Mouse (Mus musculus): ENCODE data around the gene Paxx.
"Not testable (repeated sequence)": the region's sequence is repeated elsewhere in the genome, so short reads cannot be mapped to it uniquely, and the experiment has no call there.

Gene Paxx

DNA sequence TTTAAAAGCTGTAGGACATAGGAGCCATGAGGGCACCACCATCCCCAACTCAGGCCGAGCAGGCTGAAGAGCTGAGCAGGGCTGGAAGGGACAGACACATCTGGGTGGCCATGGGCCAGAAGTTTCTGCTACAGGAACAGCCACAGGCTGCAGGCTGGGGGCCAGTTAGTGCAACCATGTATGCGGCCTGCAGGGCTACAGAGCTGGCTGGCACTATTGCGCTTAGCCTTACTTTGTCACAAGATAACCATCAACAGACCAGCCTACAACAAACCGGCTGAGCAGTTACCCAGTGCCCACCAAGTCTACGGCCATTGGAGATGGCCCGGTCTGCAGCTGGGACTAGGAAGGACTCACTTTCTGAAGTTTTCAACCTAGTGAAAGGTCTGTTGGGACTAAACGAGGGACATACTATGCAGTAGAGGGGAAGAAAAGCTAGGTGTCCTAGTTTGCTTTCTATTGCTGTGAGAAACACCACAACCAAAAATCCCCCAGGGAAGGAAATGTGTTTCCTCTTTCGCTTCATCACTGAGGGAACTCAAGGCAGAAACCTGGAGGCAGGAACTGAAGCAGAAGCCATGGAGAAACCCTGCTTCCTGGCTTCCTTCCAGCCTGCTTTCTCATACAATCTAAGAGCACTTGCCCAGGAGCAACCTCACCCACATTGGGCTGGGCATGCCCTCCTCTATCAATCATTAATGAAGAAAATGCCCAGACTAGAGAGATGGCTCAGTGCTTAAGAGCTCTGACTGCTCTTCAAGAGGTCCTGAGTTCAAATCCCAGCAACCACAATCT, 9.8 kb downstream of the Paxx start:
- in situ Hi-C loops (cut with MboI, MseI): no loop called here

DNA sequence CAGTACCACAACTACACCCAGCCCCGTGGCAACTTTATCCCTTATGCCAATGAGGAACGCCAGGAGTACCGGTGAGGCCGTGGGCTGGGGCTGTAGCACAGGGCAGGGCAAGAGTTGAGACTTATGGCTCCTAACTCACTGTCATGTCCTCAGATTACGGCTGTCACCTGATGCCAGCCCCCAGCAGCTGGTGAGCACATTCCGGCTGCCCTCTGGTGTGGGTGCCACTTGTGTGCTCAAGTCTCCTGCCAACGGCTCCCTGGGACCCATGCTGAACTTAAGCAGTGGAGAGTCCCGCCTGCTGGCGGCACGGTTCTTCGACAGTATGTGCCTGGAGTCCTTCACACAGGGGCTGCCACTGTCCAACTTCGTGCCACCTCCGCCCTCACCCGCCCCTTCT, 18.2 kb downstream of the Paxx start:
- in situ Hi-C loops (cut with MboI, MseI): no loop called here

DNA sequence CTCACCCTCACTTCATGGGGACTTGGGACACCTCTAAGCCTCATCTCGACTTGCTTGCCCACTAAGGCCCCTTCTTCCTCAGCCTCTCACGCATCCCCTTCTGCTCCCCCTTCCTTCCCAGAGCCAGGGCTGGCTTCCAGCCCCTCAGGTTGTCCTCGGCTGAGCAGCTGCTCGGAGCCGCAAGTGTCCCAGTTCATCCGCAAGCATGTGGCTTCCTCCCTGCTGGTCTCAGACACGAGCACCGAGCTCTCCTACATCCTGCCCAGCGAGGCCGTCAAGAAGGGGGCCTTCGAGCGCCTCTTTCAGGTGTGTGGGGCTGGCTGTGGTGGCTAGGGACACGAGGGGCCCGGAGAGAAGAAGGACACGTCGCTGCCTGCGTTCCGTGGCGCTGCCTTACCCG, 19.8 kb downstream of the Paxx start:
- in situ Hi-C loops (cut with MboI, MseI): no loop called here

GRCm38 (mm10) chr2:25436286-25436820, 24.5 kb downstream of the Paxx start:
- in situ Hi-C loops (cut with MboI, MseI): no loop called here

- in situ Hi-C loops (cut with MboI, MseI): no loop called here
These were observed 26.6 kb downstream of the Paxx start for GRCm38 (mm10) chr2:25434292-25434691.

- in situ Hi-C loops (cut with MboI, MseI): no loop called here
These were observed 27.8 kb downstream of the Paxx start for GRCm38 (mm10) chr2:25433101-25433500.

GRCm38 (mm10) chr2:25432326-25433098, 28.4 kb downstream of the Paxx start:
- in situ Hi-C loops (cut with MboI, MseI): no loop called here

- in situ Hi-C loops (cut with MboI, MseI): no loop called here
These were observed 29.5 kb downstream of the Paxx start for GRCm38 (mm10) chr2:25431308-25431855.

GRCm38 (mm10) chr2:25430395-25431233, 30.3 kb downstream of the Paxx start:
- in situ Hi-C loops (cut with MboI, MseI): no loop called here

DNA sequence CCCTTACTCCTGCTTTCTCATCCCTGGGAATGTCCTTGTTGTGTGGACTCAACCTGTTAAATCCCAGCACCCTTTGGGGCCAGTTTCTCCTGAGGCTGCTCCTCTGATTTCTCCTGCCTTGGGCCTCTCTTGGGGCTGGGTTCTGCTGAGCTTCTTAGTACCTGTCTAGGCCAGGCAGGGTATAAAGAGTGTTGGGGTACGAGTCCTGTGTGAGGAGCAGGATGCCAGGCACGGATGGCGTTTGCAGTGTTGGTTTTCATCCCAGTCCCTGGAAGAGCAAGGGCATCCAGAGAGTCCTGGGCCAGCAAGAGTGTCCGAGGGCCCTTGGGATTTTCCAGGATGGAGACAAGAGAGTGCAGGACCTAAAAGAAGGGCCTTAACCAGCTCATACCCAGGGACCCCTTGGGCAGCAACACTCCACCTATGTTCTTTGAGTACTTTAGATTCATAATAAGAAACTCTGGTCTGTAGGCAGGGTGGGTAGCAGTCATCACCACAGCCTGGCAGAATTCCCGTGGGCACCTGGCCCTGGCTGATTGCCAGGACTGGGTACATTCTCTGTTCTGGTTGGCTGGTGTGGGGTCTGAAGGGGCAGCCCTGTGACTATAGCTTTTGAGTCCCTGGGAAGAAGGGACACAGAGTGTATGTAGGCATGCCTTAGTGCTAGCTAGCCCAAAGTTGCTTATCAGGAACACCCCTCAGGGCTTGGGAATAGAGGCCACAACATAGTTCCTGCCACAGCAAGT, 31.3 kb downstream of the Paxx start:
- in situ Hi-C loops (cut with MboI, MseI): no loop called here

- in situ Hi-C loops (cut with MboI, MseI): no loop called here
These were observed 32.3 kb downstream of the Paxx start, which contains the start of gene Abca2 for GRCm38 (mm10) chr2:25428442-25429236. Abca2 (plus strand) TSS chr2:25428703.

GRCm38 (mm10) chr2:25427256-25427655, 33.6 kb downstream of the Paxx start:
- in situ Hi-C loops (cut with MboI, MseI): no loop called here

DNA sequence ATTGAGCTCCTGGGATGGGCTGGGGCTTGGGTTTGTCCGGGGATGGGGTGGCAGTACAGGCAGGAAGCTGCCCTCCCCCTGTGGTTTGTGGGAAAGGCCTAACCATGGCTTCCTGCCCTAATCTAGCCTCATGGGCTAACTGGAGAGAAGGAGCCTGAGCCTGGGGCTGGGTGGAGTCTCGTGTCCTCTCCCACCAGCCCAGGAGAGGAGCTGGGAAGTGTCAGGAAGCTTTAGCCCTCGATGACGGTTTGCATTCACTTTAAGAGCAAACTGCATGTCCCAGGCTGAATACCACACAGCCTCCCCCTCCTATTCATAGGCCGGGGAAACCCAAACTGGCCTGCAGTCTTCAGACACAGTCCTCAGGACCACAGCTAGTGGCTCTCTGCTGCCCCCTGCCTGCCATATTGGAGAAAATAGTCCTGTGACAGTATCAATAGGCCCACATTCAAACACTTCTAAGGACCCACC, 34.1 kb downstream of the Paxx start:
- in situ Hi-C loops (cut with MboI, MseI): no loop called here

- in situ Hi-C loops (cut with MboI, MseI): no loop called here
These were observed 35.4 kb downstream of the Paxx start for GRCm38 (mm10) chr2:25425481-25425880.

DNA sequence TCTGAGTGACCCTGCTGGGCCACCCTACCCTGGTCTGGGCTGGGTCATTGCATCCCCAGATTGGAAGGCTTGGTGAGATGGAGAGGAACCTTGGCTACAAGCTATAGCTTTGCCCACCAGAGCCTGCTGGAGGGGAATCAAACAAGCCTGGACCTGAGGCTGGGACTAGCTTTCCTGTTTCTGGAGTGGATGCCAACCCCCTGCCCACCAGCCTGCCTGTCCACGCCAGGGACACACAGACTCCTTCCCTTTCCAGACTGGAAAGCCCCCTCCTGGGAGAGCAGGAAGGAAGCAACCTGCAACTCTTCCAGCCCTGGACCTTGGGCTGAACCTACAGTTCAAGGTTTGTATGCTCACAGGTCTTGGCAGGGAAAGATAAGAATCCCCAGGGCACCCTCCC, 37.3 kb downstream of the Paxx start:
- in situ Hi-C loops (cut with MboI, MseI): no loop called here

DNA sequence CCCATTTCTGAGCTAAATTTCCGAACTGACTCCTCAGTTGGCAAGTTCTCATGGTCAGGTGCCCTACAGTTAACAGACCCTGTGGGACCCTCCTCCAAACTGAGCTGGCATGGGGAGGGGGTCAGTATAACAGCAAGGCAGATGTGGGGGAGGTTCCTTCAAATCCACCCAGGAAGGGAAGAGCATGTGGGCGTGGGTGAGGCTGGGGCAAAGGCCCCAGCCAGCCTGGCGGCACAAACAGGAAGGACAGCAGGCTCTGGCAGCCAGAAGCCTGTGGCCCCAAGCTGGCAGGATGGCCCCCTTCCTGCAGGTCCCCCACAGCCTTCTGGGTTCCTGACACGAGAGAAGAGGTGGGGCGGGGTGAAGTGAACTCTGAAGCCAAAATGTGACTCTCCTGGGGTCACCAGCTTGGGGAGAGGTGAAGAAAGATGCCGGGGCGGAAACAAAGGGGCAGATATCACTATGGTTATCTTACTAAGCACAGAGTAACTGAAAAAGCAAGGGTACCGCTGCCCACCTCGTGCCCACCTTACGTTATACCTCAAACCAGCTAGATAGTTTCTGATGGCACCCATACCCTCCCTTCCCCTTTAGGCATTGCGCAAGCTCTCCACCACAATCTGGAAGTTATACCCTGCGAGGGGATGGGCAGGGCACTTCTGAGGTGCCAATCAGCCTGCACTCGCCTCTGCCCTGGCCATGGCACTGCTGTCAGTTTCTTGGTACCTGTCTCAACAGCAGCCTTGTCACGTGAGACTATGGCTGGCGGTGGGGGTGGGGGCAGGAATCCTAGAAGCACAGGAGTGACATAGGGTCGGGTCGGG, 38.1 kb downstream of the Paxx start, which contains the start of gene Fut7:
Gene Fut7 (plus strand): TSS at position 681 of the 824 bp plus-strand sequence.
- in situ Hi-C loops (cut with MboI, MseI): no loop called here

GRCm38 (mm10) chr2:25421896-25422295, 39.0 kb downstream of the Paxx start:
- in situ Hi-C loops (cut with MboI, MseI): no loop called here

- in situ Hi-C loops (cut with MboI, MseI): no loop called here
These were observed 43.5 kb downstream of the Paxx start for GRCm38 (mm10) chr2:25417426-25417825.

GRCm38 (mm10) chr2:25413436-25413835, 47.5 kb downstream of the Paxx start:
- in situ Hi-C loops (cut with MboI, MseI): not testable (repeated sequence)

All from T-helper 2 cell (primary cell).